Mouse (Mus musculus): Measurements from ENCODE around the gene Gamt.

DNA sequence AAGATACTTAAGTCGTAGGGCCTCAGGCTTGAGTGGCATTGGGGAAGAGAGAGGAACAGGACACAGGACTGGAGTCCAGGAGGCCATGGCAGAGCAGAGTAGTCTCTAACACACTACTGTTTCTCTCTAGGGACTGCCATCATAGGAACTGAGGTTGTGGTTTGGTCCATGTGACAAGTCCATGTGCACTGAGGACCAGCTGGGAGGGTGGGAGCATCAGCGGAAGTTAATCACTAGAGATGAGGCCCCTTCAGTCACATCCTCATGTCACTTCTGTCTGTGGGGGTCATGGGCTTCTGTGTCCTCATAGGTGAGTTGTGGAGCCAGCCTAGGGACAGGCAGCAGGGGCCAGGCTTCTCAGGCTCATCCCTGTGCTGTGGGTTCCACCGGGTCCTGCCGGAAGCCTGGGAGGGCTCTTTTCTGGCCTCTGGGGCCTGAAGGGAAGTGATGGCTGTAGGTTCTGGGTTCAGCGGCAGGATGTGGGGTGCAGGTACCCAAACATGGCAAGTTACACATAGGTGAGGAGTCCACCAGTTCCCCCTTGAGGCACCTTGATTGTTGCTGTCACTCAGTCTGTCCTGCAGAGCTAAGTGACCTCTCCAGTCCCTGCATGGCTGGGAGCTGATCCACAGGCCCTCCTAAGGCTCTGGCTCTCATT lies 10.5 kb upstream of the Gamt start:
- TF ChIP-seq POLR2A (IDR thresholded peaks at IDR 0.05; ENCODE audit: borderline replicate concordance, extremely low read depth, insufficient read depth, insufficient read length, poor library complexity, severe bottlenecking) (no peak), CTCF (IDR thresholded peaks at IDR 0.05; ENCODE audit: borderline replicate concordance, extremely low read depth, insufficient read depth, insufficient read length) (no peak)

All from brain, embryonic 14.5 days (tissue).